Mouse (Mus musculus) liver, adult (tissue): ENCODE measurements around the gene Lgmn.

Experiments
- GATA4 ChIP-seq: IDR thresholded peaks from 2 replicates; pipeline ENCODE4 v1.6.1; 2014; ENCODE audit warnings: mild to moderate bottlenecking, low read length; ENCODE audit not compliant: insufficient replicate concordance

Gene Lgmn

DNA sequence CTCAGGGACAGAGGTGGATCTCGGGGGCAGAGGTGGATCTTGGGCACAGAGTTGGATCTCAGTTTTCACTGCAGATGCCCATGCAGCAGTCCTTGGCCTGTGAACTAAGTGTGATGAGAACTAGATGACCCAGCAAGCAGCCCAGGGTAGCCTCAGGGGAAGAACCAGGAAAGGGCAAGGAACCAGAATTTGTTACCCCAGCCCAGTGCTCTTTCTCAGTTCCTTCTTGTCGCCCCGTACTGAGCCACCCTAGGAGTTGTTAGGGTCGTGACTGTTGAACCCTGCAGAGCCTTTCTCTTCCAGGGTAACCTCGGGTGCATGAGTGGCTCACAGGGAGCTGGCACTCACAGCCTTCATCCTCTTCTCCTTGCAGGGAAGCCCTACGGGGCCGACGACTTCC, 57.4 kb downstream of the Lgmn start:
- TF ChIP-seq GATA4: no peak

DNA sequence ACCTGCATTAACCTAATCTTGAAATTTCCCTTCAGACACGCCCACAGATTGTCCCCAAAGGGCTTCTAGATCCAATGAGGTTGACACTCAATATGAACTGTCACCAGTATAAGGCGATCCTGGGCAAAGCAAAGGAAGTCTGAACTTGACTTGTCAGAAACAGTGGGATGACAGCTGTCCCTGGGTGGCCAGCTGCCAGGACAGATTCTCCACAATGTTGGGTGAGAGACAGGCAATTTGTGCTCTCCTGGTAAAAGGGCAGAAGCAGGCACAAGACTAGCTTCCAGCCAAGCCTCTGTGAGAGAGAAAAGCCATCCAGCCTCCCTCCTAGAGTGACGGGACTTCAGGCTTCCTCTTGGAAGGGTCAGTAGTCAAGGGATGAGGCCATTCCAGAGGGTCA, 67.3 kb downstream of the Lgmn start:
- TF ChIP-seq GATA4: no peak

- TF ChIP-seq GATA4: no peak
These were observed 68.6 kb downstream of the Lgmn start for GRCm38 (mm10) chr12:102370931-102371500.

DNA sequence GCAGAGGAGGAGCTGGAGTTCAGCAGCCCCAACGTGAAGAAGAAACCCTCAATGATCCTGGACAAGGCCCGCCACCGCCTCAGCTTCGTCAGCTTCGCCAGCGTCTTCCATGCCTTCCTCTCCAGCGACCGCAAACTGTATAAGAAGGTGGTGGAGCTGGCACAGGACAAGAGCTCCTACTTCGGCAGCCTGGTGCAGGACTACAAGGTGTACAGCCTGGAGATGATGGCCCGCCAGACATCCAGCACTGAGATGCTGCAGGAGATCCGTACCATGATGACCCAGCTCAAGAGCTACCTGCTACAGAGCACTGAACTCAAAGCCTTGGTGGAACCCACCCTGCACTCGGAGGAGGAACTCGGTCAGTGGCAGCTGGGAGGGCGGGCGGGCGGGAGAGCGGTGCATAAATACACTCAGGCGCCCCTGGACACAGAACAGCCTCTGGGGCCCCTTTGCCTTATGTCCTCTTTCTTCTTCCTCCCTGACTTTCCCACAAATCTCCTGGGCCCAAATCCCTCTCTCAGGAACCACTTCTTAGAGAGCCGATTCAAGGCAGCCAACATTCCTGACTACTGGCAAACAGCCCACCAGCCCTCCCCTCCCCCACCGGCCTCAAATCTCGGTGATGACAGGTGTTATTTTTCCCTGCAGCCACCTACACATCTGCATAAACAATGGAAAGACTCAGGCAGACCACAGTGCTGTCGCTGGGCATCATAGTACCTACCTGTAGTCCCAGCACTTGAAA, 70.0 kb downstream of the Lgmn start:
- TF ChIP-seq GATA4: no peak

DNA sequence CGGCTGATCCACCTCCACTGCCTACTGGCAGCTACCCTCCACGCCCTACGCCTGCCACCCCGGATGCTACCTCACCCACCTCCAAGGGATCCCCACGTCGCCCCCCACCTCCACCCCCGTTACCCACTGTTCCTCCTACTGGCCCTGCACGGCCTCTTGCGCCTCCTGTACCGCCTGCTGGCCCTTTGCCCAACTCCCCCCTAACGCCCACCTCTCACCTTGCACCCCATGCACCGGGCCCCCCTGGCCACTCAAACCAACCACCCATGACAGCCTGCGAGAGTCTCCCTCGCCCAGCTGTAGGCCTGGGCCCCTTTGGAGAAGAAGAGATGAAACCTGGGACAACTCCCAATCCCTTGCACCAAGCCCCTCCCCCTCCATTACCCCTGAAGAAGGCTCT, 71.1 kb downstream of the Lgmn start:
- no peak for TF ChIP-seq GATA4

DNA sequence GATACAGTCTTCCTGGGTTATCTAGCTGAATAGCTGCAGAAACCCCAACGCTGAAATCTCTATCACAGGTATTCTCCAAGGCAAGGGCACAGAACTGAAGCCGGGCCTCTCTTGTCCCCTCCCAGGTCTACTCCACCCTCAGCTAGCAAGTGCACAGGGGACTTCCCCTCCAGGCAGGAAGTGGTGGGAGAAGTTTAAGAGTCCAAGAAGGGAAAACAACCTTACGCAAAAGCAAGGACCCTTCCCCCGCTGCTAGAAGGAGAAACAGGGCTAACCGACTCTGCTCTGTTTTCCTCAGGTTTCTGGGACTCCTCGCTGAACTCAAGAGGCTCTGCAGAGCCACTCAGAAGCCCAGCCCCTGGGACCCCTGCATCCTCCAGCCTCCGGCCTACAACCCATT, 71.5 kb downstream of the Lgmn start:
- no peak for TF ChIP-seq GATA4

DNA sequence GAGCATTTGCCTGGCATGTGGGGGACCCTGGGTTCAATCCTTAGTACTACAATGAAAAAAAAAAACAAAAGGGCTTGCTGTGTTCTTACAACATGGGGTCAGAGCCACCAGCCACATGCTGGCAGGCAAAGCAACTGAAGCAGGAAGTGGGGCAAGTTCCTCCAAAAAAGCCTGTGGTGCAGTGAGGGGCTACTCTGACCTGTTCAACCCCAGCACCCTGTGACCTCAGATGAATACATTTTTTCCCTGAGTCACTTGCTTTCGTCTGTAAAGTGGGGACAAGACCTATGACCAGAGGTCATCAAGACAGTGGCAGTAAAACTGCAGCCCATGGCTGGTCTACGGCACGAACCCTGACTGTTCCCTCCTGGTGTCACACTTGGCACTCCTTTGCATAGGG, 72.5 kb downstream of the Lgmn start:
- no peak for TF ChIP-seq GATA4

DNA sequence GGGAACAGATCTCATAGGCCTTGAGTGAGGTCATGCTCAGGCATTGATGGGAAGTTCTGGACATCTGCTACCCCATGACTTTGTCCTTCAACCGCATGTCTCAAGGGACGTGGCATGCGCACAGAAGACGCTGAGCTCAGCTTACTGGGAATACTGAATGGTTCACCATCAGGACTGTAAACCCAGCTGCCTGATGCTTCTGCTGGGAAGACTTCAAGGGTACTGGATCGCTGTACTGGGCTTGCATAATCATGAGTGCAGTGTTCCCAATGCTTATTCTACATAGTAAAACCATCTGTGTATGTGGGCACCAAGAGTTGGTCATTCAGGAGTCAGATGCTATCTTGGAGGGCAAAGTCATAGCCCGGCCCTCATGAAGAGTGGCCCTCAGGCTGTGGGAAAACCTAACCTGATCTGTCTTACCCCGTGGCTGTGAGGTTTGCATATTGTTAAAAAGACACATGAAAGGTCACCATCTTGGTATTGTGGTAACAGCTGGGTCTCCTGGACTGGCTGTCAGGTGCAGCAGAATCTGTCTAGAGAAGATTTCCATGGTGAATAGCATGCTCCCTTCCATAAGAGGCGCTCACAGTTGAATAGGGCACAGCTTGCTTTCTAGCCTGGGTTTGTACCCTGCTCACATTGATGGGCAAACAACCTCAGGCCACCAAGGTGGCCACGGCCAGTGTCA, 73.3 kb downstream of the Lgmn start:
- TF ChIP-seq GATA4: no peak

DNA sequence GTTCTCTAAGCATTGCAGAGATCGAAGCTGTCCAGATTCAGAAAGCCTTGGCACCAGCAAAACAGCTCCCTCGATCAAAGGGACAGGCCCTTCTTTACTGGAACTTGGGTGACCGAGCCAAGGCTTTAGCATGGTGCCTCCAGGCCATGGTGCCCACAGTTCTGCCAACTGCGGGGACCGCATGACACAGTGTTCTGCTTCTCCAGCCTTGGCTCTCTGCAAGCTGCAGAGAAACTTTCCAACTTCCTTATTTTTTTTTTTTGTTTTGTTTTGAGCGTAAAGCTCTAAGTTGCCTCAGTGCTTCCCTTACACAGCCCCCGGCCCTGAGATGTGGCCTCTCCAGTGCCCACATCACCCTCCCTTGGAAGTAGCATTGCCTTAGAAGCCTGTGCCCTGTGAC, 74.6 kb downstream of the Lgmn start:
- no peak for TF ChIP-seq GATA4

DNA sequence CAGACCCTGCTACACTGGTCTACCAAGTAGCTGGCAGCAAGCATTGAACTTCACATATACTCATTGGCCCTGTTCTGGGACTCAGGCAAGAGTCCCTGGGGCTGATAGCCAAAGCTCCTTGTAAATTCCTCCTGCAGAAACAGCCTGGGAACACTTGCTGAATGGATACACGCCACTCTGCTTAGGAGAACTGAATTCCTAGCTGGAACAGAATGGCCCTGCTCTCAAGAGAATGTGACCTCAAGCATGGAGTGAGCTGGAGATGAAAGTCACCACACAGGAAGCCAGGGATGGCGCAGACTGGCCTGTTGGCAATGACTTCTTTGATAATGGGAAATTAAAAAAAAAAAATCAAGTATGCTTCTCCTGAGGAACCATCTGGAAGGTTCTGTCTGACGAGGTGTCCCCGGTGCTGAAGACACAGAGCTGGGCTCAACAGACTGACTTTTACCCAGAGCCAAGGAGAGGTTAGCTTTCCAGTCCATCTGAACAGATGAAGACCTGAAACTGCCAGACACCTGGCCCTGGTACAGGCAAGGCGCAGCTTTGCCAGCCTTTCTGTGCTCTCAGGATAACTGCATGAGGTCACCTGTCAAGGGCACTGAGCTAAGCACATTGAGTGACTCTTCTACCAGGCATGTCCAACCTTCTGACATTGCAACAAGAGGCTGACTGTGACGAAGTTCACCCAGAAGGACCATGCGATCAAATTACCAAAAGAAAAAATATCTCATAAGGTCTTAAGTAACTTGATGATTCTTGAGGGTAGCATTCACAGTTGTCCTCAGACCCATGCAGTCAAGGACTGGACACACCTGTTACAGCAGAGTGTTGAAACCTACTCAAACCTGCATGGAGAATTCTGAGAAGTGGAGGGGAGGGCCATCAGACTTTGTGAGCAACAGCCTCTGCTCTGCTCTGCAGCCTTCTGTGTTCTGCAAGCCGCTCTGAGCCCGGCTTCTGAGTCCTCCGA, 78.1 kb downstream of the Lgmn start:
- no peak for TF ChIP-seq GATA4

- no peak for TF ChIP-seq GATA4
These were observed 80.2 kb downstream of the Lgmn start for GRCm38 (mm10) chr12:102359390-102359789.

DNA sequence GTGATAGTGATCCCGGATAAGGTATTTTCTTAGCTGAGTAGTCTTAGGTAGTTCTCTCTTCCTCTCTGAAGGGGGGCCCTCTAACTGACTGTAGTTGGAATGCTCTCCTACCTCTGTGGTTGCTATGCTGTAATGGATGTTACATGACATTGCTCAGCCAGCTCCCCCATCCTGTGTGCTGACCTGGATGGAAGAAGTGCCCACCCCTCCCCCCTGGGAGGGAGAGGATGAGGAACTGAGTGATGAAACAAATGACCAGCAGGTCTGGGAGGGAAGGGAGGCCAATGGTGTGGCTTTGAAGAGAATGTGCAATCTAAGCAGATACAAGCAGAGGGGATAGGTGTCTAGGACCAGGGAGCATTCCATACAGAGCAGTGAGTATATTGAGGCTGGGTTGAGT, 82.8 kb downstream of the Lgmn start:
- TF ChIP-seq GATA4: no peak

- no peak for TF ChIP-seq GATA4
These were observed 83.8 kb downstream of the Lgmn start for GRCm38 (mm10) chr12:102355784-102356183.

GRCm38 (mm10) chr12:102354126-102354984, 85.3 kb downstream of the Lgmn start:
- TF ChIP-seq GATA4: no peak
